Mouse (Mus musculus) central nervous system, embryonic 11.5 days (tissue): ENCODE measurements around the gene Amelx. TPM values are rescaled to one million over a fixed set of nuclear protein-coding genes. Genes with fewer than 3 reads are reported as not detected.

Source experiments
- polyA plus RNA-seq: library from polyadenylated mRNA; depleted of rRNA; stranded (reverse); fragments of >200 nt; gene quantifications from 2 replicates; pipeline ENCODE4 v1.2.3, GENCODE M21; 2012; rRNA removed

Gene Amelx
- not detected in 2 replicates for polyA plus RNA-seq

DNA sequence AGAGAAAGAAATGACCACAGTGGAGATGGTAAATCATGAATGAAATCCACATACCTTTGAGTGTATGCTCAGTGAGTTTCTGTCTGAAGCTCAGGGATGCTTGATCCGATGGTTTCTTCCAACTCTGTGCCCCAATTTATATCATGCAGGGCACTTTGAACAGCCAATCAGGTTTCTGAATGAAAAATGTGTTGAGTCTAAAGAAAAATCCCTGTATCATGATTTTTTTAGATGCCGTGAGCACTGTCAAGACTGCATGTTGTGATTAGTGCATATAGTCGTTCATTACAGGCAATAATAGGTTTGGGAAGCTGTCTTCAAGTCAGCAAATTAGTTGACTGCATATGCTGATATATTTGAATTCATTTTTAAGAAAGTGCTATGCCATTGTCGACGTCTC lies at the start of gene Amelx:
Gene Amelx (minus strand): TSS at position 101 of the 400 bp plus-strand sequence.

Other genes with a start within 250 kb of the Amelx start
- gene Hccs, start 133.2 kb upstream of the Amelx start, polyA plus RNA-seq, result 15.5 and 24.2 TPM in 2 replicates